Mouse (Mus musculus) right cerebral cortex, adult 2 months (tissue): ENCODE measurements around the gene Cir1.

ENCODE experiments used
- DNase-seq, 2 experiments: peaks; one replicate each; pipeline ENCODE4 v3.0.0; 2021 to 2022; ENCODE audit warnings: low spot score in 2 of 2

Gene Cir1

GRCm38 (mm10) chr2:73301979-73302378, 10.5 kb downstream of the Cir1 start:
- no peak for DNase-seq

DNA sequence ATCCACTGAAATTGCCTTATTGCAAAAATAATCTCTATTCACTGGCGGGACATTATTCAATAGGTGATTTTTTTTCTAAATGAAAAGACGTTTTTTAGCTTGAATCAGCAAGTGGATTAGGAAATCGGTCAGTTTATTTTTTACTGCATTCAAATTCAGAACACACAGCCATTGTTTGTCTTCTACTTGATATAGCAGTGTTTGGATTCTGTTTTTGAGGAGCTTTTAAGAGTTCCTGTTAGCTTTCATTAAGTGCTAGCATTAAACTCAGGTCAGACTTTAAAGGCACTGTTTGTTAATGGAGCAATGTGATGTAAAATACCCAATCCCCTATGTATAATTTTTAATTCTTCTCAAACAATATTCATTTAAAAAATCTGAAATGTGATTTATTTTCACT, 13.7 kb downstream of the Cir1 start:
- no peak for DNase-seq

DNA sequence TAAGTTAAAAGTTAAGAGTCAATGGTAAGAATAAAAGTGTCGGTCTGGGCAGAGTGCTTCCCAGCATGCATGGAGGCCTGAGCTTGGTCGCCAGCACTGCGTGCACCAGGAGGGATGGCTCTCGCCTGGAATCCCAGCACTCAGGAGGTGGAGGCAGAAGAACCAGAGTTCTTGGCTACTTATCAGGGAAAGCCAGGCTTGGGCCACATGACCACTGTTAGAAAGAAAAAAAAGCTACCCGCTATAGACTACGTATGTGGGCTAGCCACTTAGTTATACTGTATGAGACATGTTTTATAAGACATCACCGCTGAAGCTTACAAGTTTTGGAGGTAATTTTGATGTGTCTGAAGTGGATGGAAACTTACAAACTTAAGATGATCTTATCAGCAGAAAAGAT, 14.3 kb downstream of the Cir1 start:
- no peak for DNase-seq

DNA sequence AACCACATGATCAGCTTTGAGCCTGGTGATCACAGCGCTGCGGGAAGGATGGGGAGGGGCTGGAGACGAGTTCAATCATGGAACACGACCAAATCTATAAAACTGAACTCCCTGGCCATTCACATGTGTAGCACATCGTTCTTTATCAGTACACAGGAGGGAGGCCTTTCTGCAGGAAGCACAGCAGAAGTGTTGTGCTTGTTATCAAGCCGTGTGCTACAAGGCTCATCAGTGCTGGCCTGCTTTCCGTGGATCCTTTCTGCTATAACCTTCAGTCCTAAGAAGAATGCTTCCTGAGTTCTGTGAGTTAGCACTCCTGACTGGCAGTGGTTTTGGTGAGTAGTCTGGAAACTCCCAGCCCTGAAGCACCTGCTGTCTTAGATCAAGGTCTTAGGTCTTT, 17.5 kb downstream of the Cir1 start:
- no peak for DNase-seq

DNA sequence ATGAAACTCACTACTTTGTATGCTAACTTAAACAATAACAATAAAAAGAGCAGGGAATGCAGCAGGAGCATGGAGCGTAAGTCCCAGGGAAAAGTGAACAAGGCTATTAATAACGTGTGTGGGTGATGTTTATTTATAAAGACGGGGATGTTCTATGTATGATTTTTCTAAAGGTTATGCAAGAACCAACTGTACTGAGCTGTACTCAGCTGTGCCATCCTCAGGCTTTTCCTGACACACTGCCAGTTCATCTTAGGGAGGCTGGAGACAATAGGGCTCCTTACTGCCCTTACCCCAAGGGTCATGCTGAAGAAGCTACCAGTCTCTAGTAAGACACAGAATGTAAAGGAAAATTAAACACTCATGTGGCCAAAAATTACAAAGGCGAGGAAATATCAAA, 21.4 kb downstream of the Cir1 start:
- DNase-seq: no peak

DNA sequence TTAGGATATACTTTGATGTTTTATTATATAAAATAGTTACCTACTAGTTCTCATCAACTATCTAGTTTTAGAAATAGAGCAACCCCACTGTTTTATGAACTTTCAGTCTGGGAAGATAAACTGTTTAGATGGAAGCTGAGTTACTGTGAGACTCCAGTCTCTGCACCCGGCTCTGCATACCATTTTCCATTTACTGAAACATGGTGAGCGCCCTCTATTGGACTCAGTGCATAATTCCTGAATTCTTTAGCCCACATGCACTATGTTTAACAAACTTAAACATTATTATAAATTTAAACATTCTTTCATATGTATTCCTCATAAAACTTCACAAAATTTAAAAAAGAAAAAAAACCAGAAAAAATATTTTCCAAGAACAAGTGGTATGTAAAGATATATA, 26.9 kb downstream of the Cir1 start:
- DNase-seq: no peak

GRCm38 (mm10) chr2:73281707-73282106, 30.8 kb downstream of the Cir1 start:
- no peak for DNase-seq

DNA sequence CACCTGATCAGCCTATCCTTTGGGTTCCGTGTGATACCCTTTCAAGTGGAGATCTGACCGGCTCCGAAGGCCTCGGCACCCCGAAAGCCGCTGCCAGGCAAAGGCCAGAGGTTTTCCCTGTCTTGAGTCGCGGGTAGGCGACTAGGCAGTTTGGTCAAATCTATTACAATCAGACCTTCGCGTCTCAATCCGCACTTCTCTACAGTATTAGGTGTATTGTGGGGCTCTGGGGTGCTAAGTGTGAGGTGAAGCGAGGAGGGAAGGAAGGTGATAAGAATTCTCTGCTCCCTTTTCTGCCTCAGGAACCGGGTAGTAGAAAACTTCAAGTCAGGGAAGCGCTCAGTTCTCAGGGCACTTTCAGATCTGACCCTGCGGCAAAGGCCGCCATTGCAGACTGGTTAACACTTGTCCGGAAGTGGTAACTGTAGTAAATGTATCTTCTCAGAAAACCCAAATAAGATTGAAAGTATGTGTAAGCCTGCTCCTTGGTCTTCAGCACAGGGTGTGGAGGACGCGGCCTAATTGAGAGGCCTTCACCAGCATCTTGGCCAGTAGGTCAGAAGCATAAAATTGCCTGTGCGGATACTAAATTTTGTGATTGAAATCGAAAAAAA, 31.3 kb downstream of the Cir1 start:
- peak in 1 of 2 experiments; percentile 14 for DNase-seq

DNA sequence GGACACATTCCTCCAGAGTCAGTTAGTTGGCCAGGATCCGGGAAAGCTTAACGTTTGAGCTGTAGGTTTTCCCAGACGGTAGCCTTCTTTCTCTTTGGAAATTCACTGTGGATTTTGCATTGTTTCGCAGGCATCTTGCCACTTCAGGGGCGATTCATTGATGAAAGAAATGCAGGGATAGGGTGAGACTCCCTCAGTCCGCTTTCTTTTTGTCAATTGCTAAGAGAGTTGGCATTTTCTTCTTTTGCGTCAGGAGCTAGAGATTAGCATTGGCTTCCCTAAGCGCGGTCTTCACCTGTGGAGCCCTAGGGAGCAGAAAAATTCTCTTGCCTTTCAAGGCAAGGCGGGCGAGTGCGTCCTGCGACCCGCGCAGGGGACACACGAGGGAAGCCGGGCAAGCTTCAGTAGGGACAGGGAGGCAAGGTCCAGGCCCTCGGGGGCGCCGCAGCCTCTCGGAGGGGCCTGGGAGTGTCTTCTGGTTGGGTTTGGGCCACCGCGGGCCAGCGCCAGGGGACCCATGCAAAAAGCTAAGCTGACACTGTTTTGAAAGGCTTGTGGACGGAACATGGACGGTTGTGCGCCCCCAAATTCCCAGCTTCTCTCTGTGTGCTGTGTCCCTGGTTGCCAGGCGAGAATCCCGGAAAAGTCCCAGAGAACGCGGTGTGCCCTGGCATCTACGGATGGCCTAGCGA, 32.0 kb downstream of the Cir1 start:
- no peak for DNase-seq

DNA sequence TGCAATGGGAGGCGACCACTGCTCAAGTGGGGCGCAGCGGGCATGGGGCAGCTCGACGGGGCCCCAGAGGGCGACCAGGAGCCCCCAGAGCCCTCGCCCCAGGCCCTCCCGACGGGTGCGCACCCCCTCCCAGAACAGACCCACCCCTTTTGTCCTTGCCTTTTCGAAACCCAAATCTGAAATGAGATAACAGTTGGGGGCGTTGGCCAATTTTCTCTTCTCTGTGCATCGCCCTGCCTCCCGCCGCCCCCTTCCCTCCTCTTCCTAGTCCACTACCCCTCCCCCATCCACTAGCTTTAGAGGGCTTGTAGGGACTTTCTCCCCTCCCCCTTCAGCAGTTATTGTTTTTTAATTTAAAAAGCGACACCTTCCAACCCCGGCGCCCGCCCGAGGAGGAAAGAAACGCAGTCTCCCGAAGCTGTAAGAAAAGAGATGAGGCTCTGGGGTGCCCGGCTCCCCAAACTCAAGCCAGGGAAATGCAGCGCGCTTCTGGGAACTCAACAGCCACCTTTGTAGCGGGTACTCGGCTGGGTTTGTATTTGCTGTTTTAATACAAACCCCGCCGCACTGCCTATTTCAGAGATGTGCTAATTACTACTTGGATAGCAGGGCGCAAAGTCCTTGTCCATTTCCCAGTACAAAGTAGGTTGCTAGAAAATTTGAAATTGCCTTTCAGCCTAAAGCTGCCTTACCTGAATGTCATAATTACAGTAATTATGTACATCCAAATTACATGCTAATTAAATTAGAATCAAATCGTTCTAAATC, 33.0 kb downstream of the Cir1 start:
- DNase-seq: no peak

GRCm38 (mm10) chr2:73278869-73279268, 33.6 kb downstream of the Cir1 start:
- DNase-seq: no peak

- peak; percentile 83 to 91 for DNase-seq
Measured at GRCm38 (mm10) chr2:73278131-73278854, 34.2 kb downstream of the Cir1 start.

DNA sequence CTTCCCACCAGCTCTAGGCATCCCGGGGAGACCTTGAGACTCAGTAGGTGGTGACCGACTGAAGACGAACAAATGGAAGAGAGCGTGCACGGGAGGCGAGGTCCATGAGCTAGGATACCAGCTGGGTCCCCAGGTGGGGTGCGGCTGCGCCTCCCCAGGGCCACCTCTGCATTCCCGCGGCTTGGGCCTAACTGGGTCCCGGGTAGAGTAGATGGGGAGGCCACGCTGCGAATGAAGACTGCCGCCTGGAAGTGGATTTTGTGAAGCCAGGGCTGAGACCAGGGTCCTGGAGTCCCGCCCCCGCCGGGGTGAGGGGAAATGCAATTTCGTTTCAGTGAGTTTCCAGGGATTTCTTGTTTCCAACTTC, 34.8 kb downstream of the Cir1 start:
- DNase-seq: peak in 1 of 2 experiments; percentile 28

- DNase-seq: no peak
Measured at GRCm38 (mm10) chr2:73277021-73277708, 35.3 kb downstream of the Cir1 start.

DNA sequence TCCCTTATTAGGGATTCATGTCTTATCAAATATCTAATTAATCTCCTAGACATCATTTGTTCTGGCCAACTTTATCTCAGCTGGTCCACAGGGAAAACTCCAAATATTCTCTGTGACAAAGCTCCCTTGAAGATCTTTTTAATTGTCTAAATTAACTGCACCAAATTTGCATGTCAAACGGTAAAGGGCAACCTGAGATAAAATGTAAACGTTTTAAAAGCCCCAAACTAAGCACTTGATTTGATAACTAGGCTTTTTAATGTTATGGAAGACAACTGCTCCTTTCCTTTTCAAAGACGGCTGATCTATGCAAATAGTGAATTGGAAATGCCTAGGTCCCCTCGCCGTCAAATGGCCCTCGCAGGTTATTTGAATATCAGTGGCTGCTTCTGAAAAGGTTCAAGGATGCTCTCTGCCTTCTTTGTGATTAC, 36.3 kb downstream of the Cir1 start:
- DNase-seq: no peak

DNA sequence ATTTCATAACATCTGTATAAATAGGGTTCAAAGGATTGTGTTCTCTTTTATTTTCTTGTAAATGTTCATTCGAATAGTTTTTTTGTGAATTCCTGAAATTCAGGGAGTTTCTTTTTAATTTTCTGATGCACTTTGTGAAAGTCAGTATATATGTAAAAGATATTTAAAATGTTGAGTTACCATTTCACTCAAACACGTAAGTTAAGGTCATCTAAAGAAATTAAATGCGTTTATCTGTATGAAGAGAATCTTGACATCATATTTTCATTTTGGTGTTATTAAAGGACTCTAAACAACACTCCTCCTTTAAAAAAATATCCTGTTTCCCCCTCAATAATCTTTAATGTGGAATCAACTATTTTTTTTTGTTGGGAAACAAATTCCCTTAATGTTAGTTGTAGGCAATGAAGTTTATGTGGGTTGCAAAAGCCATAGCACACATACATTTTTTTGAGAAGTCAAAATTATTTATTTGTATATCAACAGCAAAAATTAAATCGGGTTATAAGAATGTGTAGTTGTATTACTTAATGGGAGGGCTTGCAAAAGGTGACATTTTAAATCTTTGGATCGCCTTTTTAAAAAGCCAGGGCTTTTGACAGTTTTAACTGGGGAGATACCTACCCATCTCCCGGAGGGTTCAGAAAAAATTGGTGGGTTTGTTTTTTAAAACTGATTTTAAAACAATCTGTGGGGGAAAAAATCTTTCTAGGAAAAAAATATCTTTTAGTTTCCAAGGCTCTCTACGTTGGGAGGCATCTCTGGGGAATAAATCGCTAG, 37.0 kb downstream of the Cir1 start:
- no peak for DNase-seq

- peak in 1 of 2 experiments; percentile 24 for DNase-seq
Measured at GRCm38 (mm10) chr2:73274119-73274920, 38.2 kb downstream of the Cir1 start.

DNA sequence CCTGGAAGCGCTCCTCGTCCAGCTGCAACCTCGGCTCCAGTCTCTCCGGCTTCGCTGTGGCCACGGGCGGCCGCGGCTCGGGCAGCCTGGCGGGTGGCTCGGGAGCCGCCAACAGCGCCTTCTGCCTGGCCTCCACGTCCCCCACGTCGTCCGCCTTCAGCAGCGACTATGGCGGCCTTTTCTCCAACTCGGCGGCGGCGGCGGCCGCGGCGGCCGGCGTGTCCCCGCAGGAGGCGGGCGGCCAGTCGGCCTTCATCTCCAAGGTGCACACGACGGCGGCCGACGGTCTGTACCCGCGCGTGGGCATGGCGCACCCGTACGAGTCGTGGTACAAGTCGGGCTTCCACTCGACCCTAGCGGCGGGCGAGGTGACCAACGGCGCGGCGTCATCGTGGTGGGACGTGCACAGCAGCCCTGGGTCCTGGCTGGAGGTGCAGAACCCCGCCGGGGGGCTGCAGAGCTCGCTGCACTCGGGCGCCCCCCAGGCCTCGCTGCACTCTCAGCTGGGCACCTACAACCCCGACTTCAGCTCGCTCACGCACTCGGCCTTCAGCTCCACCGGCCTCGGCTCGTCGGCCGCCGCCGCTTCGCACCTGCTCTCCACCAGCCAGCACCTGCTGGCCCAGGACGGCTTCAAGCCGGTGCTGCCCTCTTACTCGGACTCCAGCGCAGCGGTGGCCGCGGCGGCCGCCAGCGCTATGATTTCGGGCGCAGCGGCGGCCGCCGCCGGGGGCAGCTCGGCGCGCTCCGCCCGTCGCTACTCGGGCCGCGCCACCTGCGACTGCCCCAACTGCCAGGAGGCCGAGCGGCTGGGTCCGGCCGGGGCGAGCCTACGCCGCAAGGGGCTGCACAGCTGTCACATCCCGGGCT, 39.0 kb downstream of the Cir1 start:
- no peak for DNase-seq
